20 mouse cellular contexts compared by ENCODE assay signal in the genomic region with DNA sequence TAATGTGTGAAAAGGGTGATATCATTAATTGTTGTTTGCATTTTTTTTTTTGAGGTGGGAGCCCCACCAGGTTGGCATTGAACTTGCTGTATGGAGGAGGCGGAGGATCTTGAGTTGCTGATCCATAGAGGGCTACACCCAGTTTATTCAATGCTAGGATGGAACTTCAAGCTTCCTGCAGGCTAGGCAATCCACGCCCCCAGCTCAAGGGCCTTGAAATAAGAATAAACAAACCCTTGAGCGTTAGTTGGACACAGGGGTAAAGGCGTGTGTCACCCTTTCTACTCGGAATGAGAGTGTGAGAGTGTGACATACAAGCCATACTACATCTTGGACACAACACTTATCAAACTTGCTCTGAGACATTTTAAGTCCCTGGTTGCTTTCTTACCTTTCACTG. TPM values are rescaled to one million over a fixed set of nuclear protein-coding genes. Genes with fewer than 3 reads are reported as not detected.
DNase-seq lines count a peak whose midpoint lies in the region; ATAC-seq and TF ChIP-seq lines count a peak whose summit lies in the region.
"Had no signal": no experiment of that assay in that cellular context is flagged by ENCODE, and none has a peak within 500 bp of the region (broad histone marks: within the 10 kb centered on the region; RNA-seq: fewer than 3 reads in every experiment).

No protein-coding gene starts in this region.

- H3K9me3 ChIP-seq in liver, embryonic 12.5 days (replicated peaks) = no peaks in the 10 kb centered on the region
- H3K9me3 ChIP-seq in lung, embryonic 14.5 days (ENCODE audit: low read depth, low read length) = no peaks in the 10 kb centered on the region
- H3K9me3 ChIP-seq in stomach, embryonic 15.5 days = no peaks in the 10 kb centered on the region
- H3K9me3 ChIP-seq: limb, embryonic 12.5 days; megakaryocyte, embryonic 14.5 days had no signal

- no peak overlapping the region for H3K27ac ChIP-seq in liver, embryonic 12.5 days
- H3K27ac ChIP-seq in cortical plate, adult 2 months (ENCODE audit: insufficient read depth, low read length) = no peak overlapping the region
- H3K27ac ChIP-seq in lung, embryonic 14.5 days (ENCODE audit: low read depth) = peak overlapping the region; percentile 20; the same call in 1 of the 2 replicates
- H3K27ac ChIP-seq in stomach, embryonic 15.5 days = peak overlapping the region; percentile 83
- H3K27ac ChIP-seq: limb, embryonic 12.5 days had no signal

- H3K4me3 ChIP-seq in liver, embryonic 12.5 days = no peak overlapping the region
- peak overlapping the region; percentile 97; the same call in 1 of the 2 replicates for H3K4me3 ChIP-seq in cortical plate, adult 2 months (ENCODE audit: insufficient read depth, low read length)
- H3K4me3 ChIP-seq in lung, embryonic 14.5 days (ENCODE audit: low read depth, low read length) = no peak overlapping the region
- no peak overlapping the region for H3K4me3 ChIP-seq in stomach, embryonic 15.5 days (replicated peaks)
- H3K4me3 ChIP-seq: megakaryocyte, embryonic 14.5 days had no signal

- no peak for DNase-seq in liver
- peak; percentile 48 for DNase-seq in lung, embryonic 14.5 days
- DNase-seq in thymus, postnatal 25 days = no peak
- DNase-seq: adrenal gland, adult 2 months; cerebellum, adult 8-10 months; embryo, embryonic 11 days; gastrocnemius, postnatal 25 days; kidney, adult 2 months; kidney, postnatal 4 days had no signal

- TF ChIP-seq CTCF in cortical plate, adult 2 months (IDR thresholded peaks at IDR 0.05; ENCODE audit: extremely low read depth, insufficient read depth, low read length) = no peak
- no peak for TF ChIP-seq CTCF in lung, embryonic 14.5 days (IDR thresholded peaks at IDR 0.05; ENCODE audit: low read depth)

- H3K4me1 ChIP-seq in liver, embryonic 12.5 days = peaks cover 34% of the 10 kb centered on the region
- H3K4me1 ChIP-seq in cortical plate, adult 2 months (ENCODE audit: control insufficient read depth, insufficient read depth, low read length) = no peaks in the 10 kb centered on the region; the same call in 1 of the 2 replicates
- H3K4me1 ChIP-seq in lung, embryonic 14.5 days (ENCODE audit: insufficient read depth) = 0 out of 2 replicates have a peak, but pooled peaks cover 3% of the 10 kb centered on the region
- H3K4me1 ChIP-seq in stomach, embryonic 15.5 days = no peaks in the 10 kb centered on the region

- 70% methylated on average over 5 of the region's 5 CpGs for WGBS in liver, embryonic 12.5 days (ENCODE audit: insufficient replicate concordance)
- 23% methylated on average over 5 of the region's 5 CpGs for WGBS in lung, embryonic 14.5 days
- 38% methylated on average over 5 of the region's 5 CpGs for WGBS in stomach, embryonic 15.5 days

- no peaks in the 10 kb centered on the region for H3K27me3 ChIP-seq in liver, embryonic 12.5 days (replicated peaks)
- H3K27me3 ChIP-seq in lung, embryonic 14.5 days (ENCODE audit: insufficient read depth, low read length) = no peaks in the 10 kb centered on the region
- no peaks in the 10 kb centered on the region for H3K27me3 ChIP-seq in stomach, embryonic 15.5 days (replicated peaks)
- H3K27me3 ChIP-seq: limb, embryonic 12.5 days; megakaryocyte, embryonic 14.5 days had no signal

- H3K9ac ChIP-seq in liver, embryonic 12.5 days = no peak overlapping the region
- H3K9ac ChIP-seq in lung, embryonic 14.5 days = no peak overlapping the region
- H3K9ac ChIP-seq in stomach, embryonic 15.5 days = no peak overlapping the region
- H3K9ac ChIP-seq: limb, embryonic 12.5 days had no signal

- no peaks in the 10 kb centered on the region for H3K36me3 ChIP-seq in liver, embryonic 12.5 days
- H3K36me3 ChIP-seq in lung, embryonic 14.5 days (ENCODE audit: insufficient read depth) = no peaks in the 10 kb centered on the region
- no peaks in the 10 kb centered on the region for H3K36me3 ChIP-seq in stomach, embryonic 15.5 days
- H3K36me3 ChIP-seq: limb, embryonic 12.5 days had no signal

- peak overlapping the region; percentile 14; the same call in 1 of the 2 replicates for H3K4me2 ChIP-seq in liver, embryonic 12.5 days
- peak overlapping the region; percentile 20; the same call in 1 of the 2 replicates for H3K4me2 ChIP-seq in lung, embryonic 14.5 days
- H3K4me2 ChIP-seq in stomach, embryonic 15.5 days = peak overlapping the region; percentile 80

- no peak for TF ChIP-seq POLR2A in cortical plate, adult 2 months (IDR thresholded peaks at IDR 0.05; ENCODE audit: extremely low read depth, insufficient read depth, low read length)

- ATAC-seq in liver, embryonic 12.5 days = no peak
- no peak for ATAC-seq in lung, embryonic 14.5 days (ENCODE audit: insufficient read depth)
- ATAC-seq in stomach, embryonic 15.5 days (ENCODE audit: insufficient read depth, low FRiP score, low read depth) = peak; percentile 17; the same call in 1 of the 2 replicates
- ATAC-seq in monocyte, adult 5-6 weeks (replicated peaks; ENCODE audit: insufficient number of reproducible peaks, low FRiP score, low TSS enrichment, poor library complexity, severe bottlenecking) = no peak
- ATAC-seq: forebrain, embryonic 16.5 days; Patski had no signal

RNA-seq across cellular contexts. Expression of a gene that starts 2.0 kb away (rescaled TPM):
- polyA plus RNA-seq in liver, embryonic 12.5 days (2016; fragmentation: Nextera tagmentation; extraction: Ambion mirVana) = 10.3 and 11.2 TPM in 2 replicates
- 121 and 125 TPM in 2 replicates for polyA plus RNA-seq in cortical plate, adult 2 months (2012; rRNA removed)
- 11.9 and 12.0 TPM in 2 replicates for polyA plus RNA-seq in lung, embryonic 14.5 days (2014; fragmentation: Nextera tagmentation; extraction: Ambion mirVana)
- 14.9 and 16.6 TPM in 2 replicates for polyA plus RNA-seq in stomach, embryonic 15.5 days (2015; fragmentation: Nextera tagmentation; extraction: Ambion mirVana)
- 5.2 to 7.7 TPM (median 5.2 TPM) in 3 replicates for total RNA-seq in monocyte, adult 5-6 weeks (2017)

RNA-seq across cellular contexts. Expression of a gene that starts 22.1 kb away (rescaled TPM):
- polyA plus RNA-seq in liver, embryonic 12.5 days (2016; fragmentation: Nextera tagmentation; extraction: Ambion mirVana) = not detected in 2 replicates
- polyA plus RNA-seq in cortical plate, adult 2 months (2012; rRNA removed) = not detected in 2 replicates
- not detected in 2 replicates for polyA plus RNA-seq in lung, embryonic 14.5 days (2014; fragmentation: Nextera tagmentation; extraction: Ambion mirVana)
- not detected in 2 replicates for polyA plus RNA-seq in stomach, embryonic 15.5 days (2015; fragmentation: Nextera tagmentation; extraction: Ambion mirVana)
- total RNA-seq in monocyte, adult 5-6 weeks (2017) = not detected in 3 replicates
- total RNA-seq: adrenal gland, adult 2 months; gastrocnemius, postnatal 25 days had no signal
- polyA plus RNA-seq: adrenal gland, adult 2 months; forebrain, embryonic 16.5 days; heart, embryonic 14.5 days; hindbrain, embryonic 11.5 days; kidney, adult 2 months; limb, embryonic 12.5 days; myocyte; Patski had no signal

RNA-seq across cellular contexts. Expression of a gene that starts 31.5 kb away (rescaled TPM):
- polyA plus RNA-seq in liver, embryonic 12.5 days (2016; fragmentation: Nextera tagmentation; extraction: Ambion mirVana) = 27.3 and 27.7 TPM in 2 replicates
- polyA plus RNA-seq in cortical plate, adult 2 months (2012; rRNA removed) = 11.9 and 12.6 TPM in 2 replicates
- polyA plus RNA-seq in lung, embryonic 14.5 days (2014; fragmentation: Nextera tagmentation; extraction: Ambion mirVana) = 4.4 and 5.4 TPM in 2 replicates
- 8.0 and 8.5 TPM in 2 replicates for polyA plus RNA-seq in stomach, embryonic 15.5 days (2015; fragmentation: Nextera tagmentation; extraction: Ambion mirVana)
- not detected in 3 replicates for total RNA-seq in monocyte, adult 5-6 weeks (2017)
- total RNA-seq: gastrocnemius, postnatal 25 days had no signal
- polyA plus RNA-seq: myocyte, Patski had no signal

Comparison
In these comparisons a context has a peak if more than half of its experiments do, and no peak if none do; other contexts are left out.
1. H3K27ac ChIP-seq: peak in lung, embryonic 14.5 days (single experiment) and stomach, embryonic 15.5 days (single experiment); none in liver, embryonic 12.5 days (single experiment) and cortical plate, adult 2 months (single experiment).
2. H3K4me2 ChIP-seq: peak in every context shown above with its lines; median percentile 80 in stomach, embryonic 15.5 days; 20 in lung, embryonic 14.5 days; 14 in liver, embryonic 12.5 days.